Mouse (Mus musculus): Measurements from ENCODE around the gene Rchy1. TPM values are rescaled to one million over a fixed set of nuclear protein-coding genes. Genes with fewer than 3 reads are reported as not detected.
A peak's percentile ranks its signal among the peaks of the same experiment; 100 is the strongest.

The Rchy1 gene
- polyA plus RNA-seq (2014; fragmentation: Nextera tagmentation; extraction: Ambion mirVana) = 42.7 and 45.4 TPM in 2 replicates

DNA sequence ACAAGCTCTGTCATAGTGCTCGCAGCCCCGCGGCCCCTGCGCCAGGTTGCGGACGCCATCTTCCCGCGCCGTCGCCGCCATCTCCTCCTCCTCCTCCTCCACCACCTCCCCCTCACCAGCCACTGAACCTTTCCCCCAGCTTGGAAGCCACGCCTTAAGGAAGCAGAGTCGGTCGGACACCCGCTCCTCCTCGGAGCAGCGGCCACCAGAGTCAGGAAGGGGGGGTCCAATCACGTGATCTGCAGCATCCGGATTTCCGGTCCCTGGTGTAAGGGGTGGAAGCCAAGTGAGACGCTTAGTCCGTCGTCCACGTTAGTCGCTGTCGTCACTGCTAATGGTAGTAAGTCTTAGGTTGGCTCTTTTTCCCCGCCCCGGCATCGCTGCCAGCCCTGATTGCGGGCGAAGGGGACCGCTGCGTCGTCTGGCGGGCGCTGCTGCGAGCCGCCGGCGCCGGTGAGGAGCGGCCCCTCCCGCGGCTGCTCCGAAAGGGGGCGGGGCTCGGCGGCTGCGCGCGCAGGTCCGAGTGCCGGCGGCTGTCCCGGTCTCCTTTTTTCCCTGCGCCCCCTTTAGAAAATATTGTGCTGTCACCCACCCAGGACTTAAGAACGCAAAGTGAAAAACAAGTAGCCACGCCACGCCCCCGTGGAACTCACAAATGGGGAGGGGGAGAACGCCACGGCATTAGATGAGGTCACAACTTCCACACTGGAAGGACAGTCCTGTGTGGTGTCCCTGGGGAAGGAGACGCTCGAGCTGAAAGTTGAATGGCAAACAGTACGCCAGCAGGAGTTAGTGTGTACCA lies at the start of gene Rchy1:
Gene Rchy1 (minus strand): TSS at position 430 of the 802 bp plus-strand sequence.
- WGBS (ENCODE audit: insufficient replicate concordance) = under 1% methylated on average over 64 of the region's 65 CpGs
- Histone ChIP-seq H3K36me3 (ENCODE audit: control insufficient read depth, insufficient read depth, low read length) (no peaks in the 10 kb centered on the region), H3K27me3 (ENCODE audit: control insufficient read depth, insufficient read depth, low read length) (no peaks in the 10 kb centered on the region), H3K4me1 (ENCODE audit: control insufficient read depth, insufficient read depth, low read length) (peaks cover 16% of the 10 kb centered on the region), H3K4me3 (ENCODE audit: low read depth, low read length) (peak within 1 kb of the TSS; percentile 84), H3K4me2 (peak within 1 kb of the TSS; percentile 79), H3K27ac (ENCODE audit: low read depth, low read length) (peak within 1 kb of the TSS; percentile 98), H3K9ac (ENCODE audit: low read depth, low read length) (peak within 1 kb of the TSS; percentile 89), H3K9me3 (replicated peaks; ENCODE audit: control insufficient read depth, low read length) (no peaks in the 10 kb centered on the region)
- ATAC-seq (replicated peaks; ENCODE audit: insufficient number of reproducible peaks, low FRiP score, low TSS enrichment) = peak; percentile 94

DNA sequence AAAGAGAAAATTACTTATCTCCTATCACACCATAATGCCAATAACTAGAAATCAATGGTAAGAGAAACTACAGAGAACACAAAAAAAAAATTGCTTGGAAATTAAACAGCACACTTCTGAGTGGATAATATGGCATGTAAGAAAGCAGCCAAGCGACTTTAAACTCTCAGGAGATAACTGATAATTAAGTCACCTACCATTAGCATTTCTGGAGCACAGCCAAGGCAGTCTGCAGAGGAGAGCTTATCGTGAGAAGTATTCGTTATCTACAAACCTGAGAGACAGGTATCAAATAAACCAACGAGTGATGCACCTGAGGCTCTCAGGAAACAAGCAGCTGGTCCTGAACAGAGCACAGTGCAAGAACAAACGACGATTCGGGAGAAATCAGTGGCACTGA lies 48.9 kb upstream of the Rchy1 start:
- no peak overlapping the region for H3K4me3 ChIP-seq (ENCODE audit: low read depth, low read length)
- H3K36me3 ChIP-seq (ENCODE audit: control insufficient read depth, insufficient read depth, low read length) = no peaks in the 10 kb centered on the region
- ATAC-seq (replicated peaks; ENCODE audit: insufficient number of reproducible peaks, low FRiP score, low TSS enrichment) = no peak
- no peak overlapping the region for H3K4me2 ChIP-seq
- no peak overlapping the region for H3K9ac ChIP-seq (ENCODE audit: low read depth, low read length)
- no peaks in the 10 kb centered on the region for H3K9me3 ChIP-seq (replicated peaks; ENCODE audit: control insufficient read depth, low read length)
- no peaks in the 10 kb centered on the region for H3K4me1 ChIP-seq (ENCODE audit: control insufficient read depth, insufficient read depth, low read length)
- 57% methylated on average over 7 of the region's 7 CpGs for WGBS (ENCODE audit: insufficient replicate concordance)
- no peaks in the 10 kb centered on the region for H3K27me3 ChIP-seq (ENCODE audit: control insufficient read depth, insufficient read depth, low read length)
- no peak overlapping the region for H3K27ac ChIP-seq (ENCODE audit: low read depth, low read length)

DNA sequence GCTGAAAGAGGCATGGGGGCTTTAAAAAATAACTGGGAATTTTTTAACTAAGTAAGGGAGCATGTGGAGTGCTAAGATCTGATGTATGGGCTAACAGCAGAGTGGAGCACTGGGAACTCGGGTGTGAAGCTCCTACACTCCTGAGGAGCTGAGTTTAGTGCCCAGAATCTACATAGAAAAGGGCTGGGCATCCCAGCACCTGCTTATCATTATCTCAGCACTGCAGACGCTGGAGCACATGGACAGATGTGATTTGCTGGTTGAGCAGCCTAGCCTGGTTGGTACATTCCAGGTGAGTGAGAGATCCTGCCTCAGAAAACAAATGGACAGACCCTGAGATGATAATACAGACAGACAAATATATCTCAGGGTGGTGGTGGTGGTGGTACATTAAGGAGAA lies 47.0 kb upstream of the Rchy1 start:
- no peak for ATAC-seq (replicated peaks; ENCODE audit: insufficient number of reproducible peaks, low FRiP score, low TSS enrichment)
- Histone ChIP-seq H3K9ac (ENCODE audit: low read depth, low read length) (no peak overlapping the region), H3K4me1 (ENCODE audit: control insufficient read depth, insufficient read depth, low read length) (no peaks in the 10 kb centered on the region), H3K27me3 (ENCODE audit: control insufficient read depth, insufficient read depth, low read length) (no peaks in the 10 kb centered on the region), H3K4me2 (no peak overlapping the region), H3K9me3 (replicated peaks; ENCODE audit: control insufficient read depth, low read length) (no peaks in the 10 kb centered on the region), H3K4me3 (ENCODE audit: low read depth, low read length) (no peak overlapping the region), H3K27ac (ENCODE audit: low read depth, low read length) (no peak overlapping the region), H3K36me3 (ENCODE audit: control insufficient read depth, insufficient read depth, low read length) (no peaks in the 10 kb centered on the region)
- WGBS (ENCODE audit: insufficient replicate concordance) = 40% methylated on average over 2 of the region's 2 CpGs

DNA sequence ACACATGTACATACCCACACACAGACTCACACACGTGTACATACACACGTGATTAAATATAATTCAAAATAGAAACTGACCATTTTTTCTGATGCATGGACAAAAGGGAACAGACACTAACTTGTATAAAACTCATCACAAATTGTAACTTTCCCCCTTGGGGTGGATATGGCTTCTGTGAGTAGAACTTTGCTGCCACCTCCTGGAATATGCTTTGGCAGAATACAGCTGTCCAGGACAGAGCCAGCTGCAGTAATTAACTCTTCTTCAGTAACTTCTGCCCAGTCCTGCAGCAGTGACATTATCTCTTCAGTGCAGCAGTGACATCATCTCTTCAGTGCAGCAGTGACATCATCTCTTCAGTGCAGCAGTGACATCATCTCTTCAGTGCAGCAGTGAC lies 40.1 kb upstream of the Rchy1 start:
- Histone ChIP-seq H3K4me2 (no peak overlapping the region), H3K36me3 (ENCODE audit: control insufficient read depth, insufficient read depth, low read length) (no peaks in the 10 kb centered on the region), H3K9me3 (replicated peaks; ENCODE audit: control insufficient read depth, low read length) (peaks cover 6% of the 10 kb centered on the region), H3K4me1 (ENCODE audit: control insufficient read depth, insufficient read depth, low read length) (no peaks in the 10 kb centered on the region), H3K4me3 (ENCODE audit: low read depth, low read length) (no peak overlapping the region), H3K27ac (ENCODE audit: low read depth, low read length) (no peak overlapping the region), H3K9ac (ENCODE audit: low read depth, low read length) (no peak overlapping the region), H3K27me3 (ENCODE audit: control insufficient read depth, insufficient read depth, low read length) (no peaks in the 10 kb centered on the region)
- ATAC-seq (replicated peaks; ENCODE audit: insufficient number of reproducible peaks, low FRiP score, low TSS enrichment) = no peak
- 56% methylated on average over 2 of the region's 2 CpGs for WGBS (ENCODE audit: insufficient replicate concordance)

DNA sequence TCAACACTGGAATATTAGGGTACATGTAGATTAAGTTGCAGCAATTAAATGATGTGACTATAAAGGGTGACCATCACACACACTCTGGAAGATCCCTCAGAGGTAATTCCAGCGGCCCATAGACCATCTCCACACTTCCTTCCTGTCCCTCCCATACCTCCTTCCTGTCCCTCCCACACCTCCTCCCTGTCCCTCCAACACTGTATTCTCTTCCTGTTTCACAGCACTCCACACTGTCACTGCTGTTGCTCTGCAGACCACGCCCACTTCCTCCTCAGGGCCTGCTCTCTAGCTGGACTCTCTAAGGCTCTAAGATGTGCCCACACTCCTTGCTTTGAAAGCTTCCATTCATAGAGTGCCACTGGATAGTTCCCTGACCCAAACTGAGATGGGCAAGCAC lies 37.9 kb upstream of the Rchy1 start:
- WGBS (ENCODE audit: insufficient replicate concordance) = 61% methylated on average over 2 of the region's 2 CpGs
- H3K9ac ChIP-seq (ENCODE audit: low read depth, low read length) = no peak overlapping the region
- no peak overlapping the region for H3K27ac ChIP-seq (ENCODE audit: low read depth, low read length)
- no peaks in the 10 kb centered on the region for H3K27me3 ChIP-seq (ENCODE audit: control insufficient read depth, insufficient read depth, low read length)
- ATAC-seq (replicated peaks; ENCODE audit: insufficient number of reproducible peaks, low FRiP score, low TSS enrichment) = no peak; the same call in 1 of the 2 replicates
- H3K4me2 ChIP-seq = no peak overlapping the region
- no peak overlapping the region for H3K4me3 ChIP-seq (ENCODE audit: low read depth, low read length)
- no peaks in the 10 kb centered on the region for H3K4me1 ChIP-seq (ENCODE audit: control insufficient read depth, insufficient read depth, low read length)
- H3K36me3 ChIP-seq (ENCODE audit: control insufficient read depth, insufficient read depth, low read length) = no peaks in the 10 kb centered on the region
- peaks cover 6% of the 10 kb centered on the region for H3K9me3 ChIP-seq (replicated peaks; ENCODE audit: control insufficient read depth, low read length)

DNA sequence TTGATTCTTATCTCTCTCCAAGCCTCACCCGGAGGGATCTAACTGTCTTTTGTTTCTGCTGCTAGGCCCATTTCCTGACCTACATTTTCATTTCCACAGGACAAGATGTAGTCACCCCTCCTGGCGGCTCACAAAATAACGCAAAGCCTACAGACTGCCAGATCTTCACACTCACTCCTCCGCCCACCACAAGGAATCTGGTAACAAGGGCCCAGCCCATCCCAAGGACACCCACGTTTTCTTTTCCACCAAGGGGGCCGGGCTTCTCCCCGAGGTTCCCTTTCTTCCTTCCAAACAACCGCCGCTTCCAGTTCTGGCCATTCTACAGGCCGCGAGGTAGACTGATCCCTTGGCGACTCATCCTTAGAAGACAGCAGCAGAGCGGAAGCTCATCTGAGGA lies 31.7 kb upstream of the Rchy1 start:
- WGBS (ENCODE audit: insufficient replicate concordance) = 59% methylated on average over 13 of the region's 13 CpGs
- Histone ChIP-seq H3K27ac (ENCODE audit: low read depth, low read length) (no peak overlapping the region), H3K27me3 (ENCODE audit: control insufficient read depth, insufficient read depth, low read length) (no peaks in the 10 kb centered on the region), H3K9me3 (replicated peaks; ENCODE audit: control insufficient read depth, low read length) (peaks cover 6% of the 10 kb centered on the region), H3K4me3 (ENCODE audit: low read depth, low read length) (no peak overlapping the region), H3K36me3 (ENCODE audit: control insufficient read depth, insufficient read depth, low read length) (no peaks in the 10 kb centered on the region), H3K9ac (ENCODE audit: low read depth, low read length) (no peak overlapping the region), H3K4me1 (ENCODE audit: control insufficient read depth, insufficient read depth, low read length) (no peaks in the 10 kb centered on the region), H3K4me2 (no peak overlapping the region)
- no peak for ATAC-seq (replicated peaks; ENCODE audit: insufficient number of reproducible peaks, low FRiP score, low TSS enrichment)

DNA sequence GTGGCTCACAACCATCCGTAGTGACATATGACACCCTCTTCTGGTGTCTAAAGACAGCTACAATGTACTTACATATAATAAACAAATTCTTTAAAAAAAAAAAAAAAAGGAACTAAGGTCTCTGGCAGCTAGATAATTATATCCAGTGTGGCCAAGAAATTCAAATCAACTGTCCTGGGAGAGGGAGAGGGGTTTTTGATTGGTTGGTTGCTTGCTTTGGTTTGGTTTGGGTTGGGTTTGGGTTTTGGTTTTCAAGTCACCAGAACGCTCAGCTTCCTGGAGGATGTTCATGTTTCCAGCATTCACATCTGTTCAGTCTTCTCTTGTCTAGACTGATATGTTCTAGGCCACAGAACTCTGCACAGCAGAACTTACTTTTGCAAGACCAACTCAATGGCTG lies 30.2 kb upstream of the Rchy1 start:
- no peak for ATAC-seq (replicated peaks; ENCODE audit: insufficient number of reproducible peaks, low FRiP score, low TSS enrichment)
- Histone ChIP-seq H3K4me3 (ENCODE audit: low read depth, low read length) (no peak overlapping the region), H3K27me3 (ENCODE audit: control insufficient read depth, insufficient read depth, low read length) (no peaks in the 10 kb centered on the region), H3K27ac (ENCODE audit: low read depth, low read length) (no peak overlapping the region), H3K4me2 (no peak overlapping the region), H3K4me1 (ENCODE audit: control insufficient read depth, insufficient read depth, low read length) (no peaks in the 10 kb centered on the region), H3K9ac (ENCODE audit: low read depth, low read length) (no peak overlapping the region), H3K9me3 (replicated peaks; ENCODE audit: control insufficient read depth, low read length) (no peaks in the 10 kb centered on the region), H3K36me3 (ENCODE audit: control insufficient read depth, insufficient read depth, low read length) (no peaks in the 10 kb centered on the region)
- 78% methylated on average over 2 of the region's 2 CpGs for WGBS (ENCODE audit: insufficient replicate concordance)

DNA sequence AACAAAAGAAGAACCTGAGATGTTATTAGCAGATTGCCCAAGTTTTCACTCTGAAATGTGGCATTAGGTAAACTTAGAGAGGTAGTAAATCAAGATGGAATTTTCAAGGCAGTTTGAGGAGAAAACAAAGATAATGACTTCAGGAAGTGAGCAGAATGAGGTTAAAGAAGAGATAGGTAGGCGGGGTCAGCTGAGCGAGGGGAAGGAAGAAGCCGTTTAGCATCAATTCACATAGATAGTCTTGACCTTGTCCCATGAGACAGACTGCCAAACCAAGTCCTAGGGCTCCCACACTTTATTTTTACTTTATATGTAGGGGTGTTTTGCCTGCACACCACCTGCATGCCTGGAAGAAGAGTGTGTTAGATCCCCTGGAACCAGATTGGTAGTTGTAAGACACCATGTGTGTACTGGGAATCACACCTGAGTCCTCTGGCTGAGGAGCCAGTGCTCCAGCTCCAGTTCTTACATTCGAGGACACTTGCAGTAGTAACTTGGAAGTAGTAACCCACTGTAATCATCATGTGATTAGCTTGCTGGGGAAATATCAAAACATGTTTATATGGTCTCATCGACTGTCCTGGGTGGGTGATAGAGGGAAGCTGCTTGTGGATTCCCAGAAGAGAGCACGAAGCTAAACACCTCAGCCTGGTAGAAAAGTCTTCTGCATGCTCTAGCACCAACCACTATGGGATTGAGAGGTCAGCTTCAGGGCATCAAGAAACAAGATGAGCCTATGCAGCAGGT lies 28.5 kb upstream of the Rchy1 start:
- 72% methylated on average over 6 of the region's 6 CpGs for WGBS (ENCODE audit: insufficient replicate concordance)
- Histone ChIP-seq H3K9me3 (replicated peaks; ENCODE audit: control insufficient read depth, low read length) (no peaks in the 10 kb centered on the region), H3K36me3 (ENCODE audit: control insufficient read depth, insufficient read depth, low read length) (no peaks in the 10 kb centered on the region), H3K27me3 (ENCODE audit: control insufficient read depth, insufficient read depth, low read length) (no peaks in the 10 kb centered on the region), H3K9ac (ENCODE audit: low read depth, low read length) (no peak overlapping the region), H3K4me2 (no peak overlapping the region), H3K27ac (ENCODE audit: low read depth, low read length) (no peak overlapping the region), H3K4me3 (ENCODE audit: low read depth, low read length) (no peak overlapping the region), H3K4me1 (ENCODE audit: control insufficient read depth, insufficient read depth, low read length) (no peaks in the 10 kb centered on the region)
- ATAC-seq (replicated peaks; ENCODE audit: insufficient number of reproducible peaks, low FRiP score, low TSS enrichment) = no peak

All from heart, embryonic 11.5 days (tissue).